Mouse (Mus musculus) midbrain, postnatal 0 days (tissue): ENCODE measurements around the gene Mrpl38. TPM values are rescaled to one million over a fixed set of nuclear protein-coding genes. Genes with fewer than 3 reads are reported as not detected.
A peak's percentile ranks its signal among the peaks of the same experiment; 100 is the strongest.

ENCODE experiments used
- ATAC-seq: fragments of 200-750 bp; cut with Nextera tagmentation; 2 replicates; pipeline ENCODE4 v1.8.0; 2017; ENCODE audit warnings: moderate number of reproducible peaks, mild to moderate bottlenecking, moderate TSS enrichment, moderate library complexity; ENCODE audit not compliant: low FRiP score
- DNase-seq: peaks from one replicate; pipeline ENCODE4 v3.0.0-alpha.2; 2015; ENCODE audit warnings: low spot score
- H3K27ac ChIP-seq: fragments of 300-500 bp; sonication (generic); 2 replicates; pipeline ENCODE4 v1.5.1; 2014; ENCODE audit warnings: low read depth, mild to moderate bottlenecking, low read length, mixed read lengths
- H3K27me3 ChIP-seq: fragments of 300-500 bp; sonication (generic); 2 replicates; pipeline ENCODE4 v1.6.1; 2014; ENCODE audit warnings: low read length, control low read depth, mixed read lengths; ENCODE audit not compliant: insufficient read depth
- H3K36me3 ChIP-seq: fragments of 300-500 bp; sonication (generic); 2 replicates; pipeline ENCODE4 v1.6.1; 2014; ENCODE audit warnings: low read length, control low read depth, mixed read lengths; ENCODE audit not compliant: insufficient read depth
- H3K4me1 ChIP-seq: fragments of 300-500 bp; sonication (generic); 2 replicates; pipeline ENCODE4 v1.6.1; 2014; ENCODE audit warnings: mild to moderate bottlenecking, control low read depth, antibody characterized with exemption, low read length, mixed read lengths; ENCODE audit not compliant: insufficient read depth
- H3K4me2 ChIP-seq: fragments of 300-500 bp; sonication (generic); 2 replicates; pipeline ENCODE4 v1.6.1; 2014; ENCODE audit warnings: low read depth, mild to moderate bottlenecking, low read length, mixed read lengths; ENCODE audit not compliant: poor library complexity, severe bottlenecking
- H3K4me3 ChIP-seq: fragments of 300-500 bp; sonication (generic); 2 replicates; pipeline ENCODE4 v1.5.1; 2014; ENCODE audit warnings: low read depth, mild to moderate bottlenecking, low read length, moderate library complexity
- H3K9ac ChIP-seq: fragments of 300-500 bp; sonication (generic); replicated peaks from 2 replicates; pipeline ENCODE4 v1.6.1; 2014; ENCODE audit warnings: mild to moderate bottlenecking, low read length, moderate library complexity, mixed read lengths; ENCODE audit not compliant: poor library complexity, severe bottlenecking
- H3K9me3 ChIP-seq: fragments of 300-500 bp; sonication (generic); 2 replicates; pipeline ENCODE4 v1.6.1; 2016; ENCODE audit warnings: low read length, control low read depth
- CTCF ChIP-seq: IDR thresholded peaks from 2 replicates; pipeline ENCODE4 v1.5.1; 2016; ENCODE audit warnings: antibody characterized with exemption, mild to moderate bottlenecking
- WGBS: fragments of 180-500 bp; shearing (Covaris S2); extraction: QIAGEN DNeasy Blood & Tissue Kit; methylation state at CpG from one replicate; pipeline ENCODE4 v1.1.7; 2014; 5-methylcytosine and 5-hydroxymethylcytosine counted together
- polyA plus RNA-seq: library from polyadenylated mRNA; unstranded; fragments of >200 nt; fragmentation: Nextera tagmentation; extraction: Ambion mirVana; gene quantifications from 2 replicates; pipeline ENCODE4 v1.2.1, GENCODE M21; 2015
- total RNA-seq: library from RNA; depleted of rRNA; stranded (reverse); fragments of >200 nt; gene quantifications from 2 replicates; pipeline ENCODE4 v1.2.3, GENCODE M21; 2014

The Mrpl38 gene
- total and polyA plus RNA-seq, 2 experiments from 2014 or later = 77.0 to 100 TPM

GRCm38 (mm10) chr11:116106963-116107776 is 31.5 kb downstream of the Mrpl38 start:
- Histone ChIP-seq H3K36me3 (no peaks in the 10 kb centered on the region), H3K4me3 (no peak overlapping the region; the same call in 1 of the 2 replicates), H3K4me1 (no peaks in the 10 kb centered on the region), H3K9me3 (no peaks in the 10 kb centered on the region), H3K9ac (0 out of 2 replicates have a peak overlapping the region, but pooled peaks have one; percentile 13), H3K4me2 (peak overlapping the region; percentile 66), H3K27ac (no peak overlapping the region), H3K27me3 (peaks cover 50% of the 10 kb centered on the region)
- 22% methylated on average over 12 of the region's 14 CpGs for WGBS
- TF ChIP-seq CTCF = peak; percentile 28
- DNase-seq = no peak
- no peak for ATAC-seq

GRCm38 (mm10) chr11:116106154-116106962 is 32.3 kb downstream of the Mrpl38 start:
- 27% methylated on average over 31 of the region's 32 CpGs for WGBS
- no peak for TF ChIP-seq CTCF
- Histone ChIP-seq H3K9me3 (no peaks in the 10 kb centered on the region), H3K4me3 (no peak overlapping the region), H3K27ac (no peak overlapping the region), H3K27me3 (peaks cover 50% of the 10 kb centered on the region), H3K9ac (0 out of 2 replicates have a peak overlapping the region, but pooled peaks have one; percentile 13), H3K4me1 (no peaks in the 10 kb centered on the region), H3K4me2 (no peak overlapping the region), H3K36me3 (no peaks in the 10 kb centered on the region)
- ATAC-seq (no peak), DNase-seq (no peak)

GRCm38 (mm10) chr11:116105065-116105464 is 33.6 kb downstream of the Mrpl38 start:
- no peak for TF ChIP-seq CTCF
- no peak for ATAC-seq
- Histone ChIP-seq H3K9me3 (no peaks in the 10 kb centered on the region), H3K36me3 (no peaks in the 10 kb centered on the region), H3K9ac (no peak overlapping the region), H3K4me2 (no peak overlapping the region), H3K27me3 (peaks cover 37% of the 10 kb centered on the region), H3K27ac (no peak overlapping the region), H3K4me3 (no peak overlapping the region), H3K4me1 (no peaks in the 10 kb centered on the region)
- WGBS = 91% methylated on average over 2 of the region's 2 CpGs
- DNase-seq = no peak

GRCm38 (mm10) chr11:116104006-116104646 is 34.5 kb downstream of the Mrpl38 start:
- ATAC-seq (no peak), DNase-seq (peak; percentile 23)
- TF ChIP-seq CTCF = no peak
- Histone ChIP-seq H3K27me3 (peaks cover 28% of the 10 kb centered on the region), H3K36me3 (no peaks in the 10 kb centered on the region), H3K4me2 (no peak overlapping the region), H3K4me1 (no peaks in the 10 kb centered on the region), H3K27ac (0 out of 2 replicates have a peak overlapping the region, but pooled peaks have one; percentile 21), H3K4me3 (no peak overlapping the region), H3K9ac (no peak overlapping the region), H3K9me3 (no peaks in the 10 kb centered on the region)
- 40% methylated on average over 14 of the region's 14 CpGs for WGBS

GRCm38 (mm10) chr11:116103572-116103971 is 35.1 kb downstream of the Mrpl38 start:
- Histone ChIP-seq H3K4me1 (no peaks in the 10 kb centered on the region), H3K27me3 (peaks cover 22% of the 10 kb centered on the region), H3K4me2 (no peak overlapping the region), H3K27ac (0 out of 2 replicates have a peak overlapping the region, but pooled peaks have one; percentile 26), H3K9ac (no peak overlapping the region), H3K36me3 (no peaks in the 10 kb centered on the region), H3K4me3 (no peak overlapping the region), H3K9me3 (no peaks in the 10 kb centered on the region)
- no peak for TF ChIP-seq CTCF
- 79% methylated on average over 12 of the region's 12 CpGs for WGBS
- ATAC-seq (no peak), DNase-seq (no peak)
